Mouse (Mus musculus) liver, postnatal 0 days (tissue): Measurements from ENCODE around the gene Prdx1.

Source experiments
- CTCF ChIP-seq: sonication (generic); IDR thresholded peaks from 2 replicates; pipeline ENCODE4 v1.5.1; 2016; ENCODE audit warnings: antibody characterized with exemption, low read depth
- EP300 ChIP-seq: IDR thresholded peaks from 2 replicates; pipeline ENCODE4 v1.6.1; 2016; ENCODE audit warnings: antibody characterized with exemption, low read depth, mild to moderate bottlenecking

DNA sequence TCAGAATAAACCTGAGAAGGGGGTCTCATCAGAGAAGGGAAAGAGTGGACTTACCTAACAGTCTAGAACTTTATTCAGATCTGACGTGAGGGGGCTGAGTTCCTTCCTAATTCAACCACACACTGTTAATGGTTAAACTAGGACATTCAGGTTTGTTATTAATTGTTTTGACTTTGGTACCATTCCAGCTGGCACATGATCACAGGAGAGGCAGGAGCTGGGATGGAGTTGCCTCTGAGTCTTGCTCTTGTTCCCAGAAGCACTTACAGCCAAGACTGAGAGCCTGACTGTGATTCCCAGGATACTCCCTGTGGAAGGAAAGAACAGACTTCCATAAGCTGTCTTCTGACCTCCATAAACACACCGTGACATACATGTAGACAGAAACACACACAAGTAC, 25.9 kb upstream of the Prdx1 start:
- TF ChIP-seq CTCF (no peak), EP300 (no peak)
